Mouse (Mus musculus) heart, adult 8-10 months (tissue): ENCODE results near the gene Fam69a. TPM values are rescaled to one million over a fixed set of nuclear protein-coding genes. Genes with fewer than 3 reads are reported as not detected.
"Not testable (repeated sequence)": the region's sequence is repeated elsewhere in the genome, so short reads cannot be mapped to it uniquely, and the experiment has no call there.

Experiments
- DNase-seq: peaks from one replicate; pipeline ENCODE4 v3.0.0; 2022; ENCODE audit warnings: low spot score
- total RNA-seq, 4 experiments: library from RNA; stranded (reverse); gene quantifications; 2 replicates each; pipeline ENCODE4 v1.2.4; 2022

Fam69a gene
- total RNA-seq, 4 experiments from 2014 or later = 9.3 to 12.1 (median 11.2) TPM

GRCm38 (mm10) chr5:107908514-107909110 lies 78.3 kb downstream of the Fam69a start:
- no peak for DNase-seq

DNA sequence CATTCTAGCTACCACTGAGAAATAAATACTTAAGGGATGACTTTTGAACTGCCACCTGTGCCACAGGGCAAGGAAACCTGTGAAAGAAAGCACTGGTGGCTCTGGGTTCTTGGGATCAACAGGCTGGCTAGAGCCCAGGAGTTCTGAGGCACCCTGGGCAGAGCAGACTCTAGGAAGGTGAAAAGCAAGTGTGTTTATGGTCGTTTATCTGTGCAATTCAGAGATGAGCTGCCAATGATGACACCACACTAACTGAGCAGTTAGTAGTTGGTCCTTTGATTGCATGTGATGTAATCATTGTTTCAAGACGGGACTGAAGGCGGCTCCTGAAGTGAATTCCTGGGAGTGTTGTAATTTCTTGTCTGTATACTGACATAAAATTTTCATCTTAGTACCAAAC lies 82.6 kb downstream of the Fam69a start:
- no peak for DNase-seq

DNA sequence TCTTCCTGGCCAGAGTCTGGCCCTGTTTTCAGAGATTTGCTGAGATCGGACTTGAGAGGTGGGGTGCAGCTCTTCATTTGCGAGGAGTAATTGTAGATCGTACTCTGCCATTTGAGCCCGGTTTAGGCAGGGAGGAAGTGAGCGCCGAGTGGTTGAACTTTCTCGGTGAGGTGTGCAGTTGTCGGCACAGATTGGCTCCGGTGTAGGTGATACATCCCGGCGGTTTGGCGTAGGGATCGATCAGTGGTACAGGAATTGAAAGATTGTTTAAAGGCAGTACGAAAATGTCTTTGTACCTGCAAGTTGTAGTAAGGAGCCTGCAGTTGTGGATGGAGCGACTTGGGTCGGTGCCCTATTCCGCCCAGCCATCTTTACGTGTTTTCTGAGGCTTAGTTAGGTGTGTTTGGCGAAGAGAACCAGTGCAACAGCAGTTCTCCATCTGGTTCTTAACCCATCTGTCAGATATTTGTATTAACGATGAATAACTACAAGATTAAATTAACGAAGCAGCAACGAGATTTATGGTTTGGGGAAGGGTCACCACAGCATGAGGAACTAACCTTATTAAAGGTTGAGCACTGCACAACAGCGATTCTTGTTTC lies 85.8 kb downstream of the Fam69a start:
- DNase-seq = no peak

GRCm38 (mm10) chr5:107900206-107901013 lies 86.5 kb downstream of the Fam69a start, which contains the start of gene Rpl5:
Rpl5 (plus strand) TSS chr5:107900502.
- peak; percentile 96 for DNase-seq

DNA sequence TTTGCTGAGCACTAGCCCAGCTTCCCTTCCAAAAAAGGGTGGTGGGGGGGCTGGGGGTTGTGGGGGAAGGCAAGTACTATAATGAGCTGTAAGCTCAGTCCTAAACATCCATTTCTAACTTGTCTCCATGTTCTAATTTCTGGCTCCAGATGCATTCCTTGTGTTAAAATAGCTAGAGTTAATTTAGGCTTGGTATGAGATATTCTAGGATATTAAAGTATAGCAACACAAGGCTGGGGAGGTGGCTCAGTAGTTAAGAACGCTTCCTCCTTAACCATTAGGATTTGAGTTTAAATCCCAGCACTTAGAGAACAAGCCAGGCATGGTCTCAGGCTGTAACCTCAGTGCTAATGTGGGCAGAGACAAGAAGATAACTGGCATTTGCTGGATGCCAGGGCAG lies 90.6 kb downstream of the Fam69a start:
- DNase-seq = no peak

- no peak for DNase-seq
These were observed 92.2 kb downstream of the Fam69a start for GRCm38 (mm10) chr5:107894676-107895075.

- DNase-seq = not testable (repeated sequence)
These were observed 95.4 kb downstream of the Fam69a start for GRCm38 (mm10) chr5:107891515-107891914.

DNA sequence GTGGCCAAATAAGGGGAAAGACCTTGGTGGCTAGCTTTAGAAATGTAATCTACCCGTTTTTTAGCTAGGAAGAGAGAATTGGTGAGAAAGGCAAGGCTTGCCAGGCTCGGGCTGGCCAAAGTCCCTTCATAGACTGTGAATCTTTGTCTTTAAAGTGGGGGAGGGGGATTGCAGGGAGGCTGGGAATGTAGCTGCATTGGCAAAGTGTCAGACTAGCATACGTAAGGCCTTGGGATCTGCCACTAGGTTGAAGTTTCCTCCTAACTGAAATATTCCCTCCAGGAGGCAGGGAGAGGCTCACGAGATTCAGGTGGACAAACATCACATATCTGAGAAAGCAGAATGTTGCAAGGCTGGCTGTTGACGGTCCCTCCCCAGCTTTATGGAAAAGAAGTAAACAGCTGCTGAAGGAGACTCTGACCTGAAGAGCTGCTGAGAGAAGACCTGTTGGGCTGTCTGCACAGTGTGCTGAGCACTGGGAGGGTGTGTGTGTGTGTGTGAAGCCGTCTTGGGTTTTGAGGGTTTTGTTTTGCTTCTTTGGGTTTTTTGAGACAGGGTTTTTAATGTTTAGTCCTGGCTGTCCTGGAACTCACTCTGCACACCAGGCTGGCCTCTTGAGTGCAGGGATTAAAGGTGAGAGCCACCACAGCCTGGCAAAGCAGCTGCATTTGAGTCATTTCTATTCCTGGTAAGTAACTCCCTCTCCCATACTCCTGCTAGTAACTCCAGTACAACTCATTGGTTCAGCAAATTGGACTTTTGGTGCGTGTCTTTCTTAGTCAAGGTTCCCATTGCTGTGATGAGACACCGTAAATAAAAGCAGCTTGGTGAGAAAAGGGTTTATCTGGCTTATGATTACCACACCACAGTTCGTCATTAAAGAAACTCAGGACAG lies 96.6 kb downstream of the Fam69a start:
- no peak for DNase-seq

GRCm38 (mm10) chr5:107880710-107881109 lies 106.2 kb downstream of the Fam69a start:
- DNase-seq = no peak

- DNase-seq = no peak
These were observed 109.8 kb downstream of the Fam69a start for GRCm38 (mm10) chr5:107877053-107877452.

GRCm38 (mm10) chr5:107875261-107875611 lies 111.6 kb downstream of the Fam69a start:
- no peak for DNase-seq

GRCm38 (mm10) chr5:107874561-107875260 lies 112.2 kb downstream of the Fam69a start, which contains the start of gene Evi5:
Evi5 (minus strand) TSS chr5:107875107.
- peak; percentile 26 for DNase-seq

DNA sequence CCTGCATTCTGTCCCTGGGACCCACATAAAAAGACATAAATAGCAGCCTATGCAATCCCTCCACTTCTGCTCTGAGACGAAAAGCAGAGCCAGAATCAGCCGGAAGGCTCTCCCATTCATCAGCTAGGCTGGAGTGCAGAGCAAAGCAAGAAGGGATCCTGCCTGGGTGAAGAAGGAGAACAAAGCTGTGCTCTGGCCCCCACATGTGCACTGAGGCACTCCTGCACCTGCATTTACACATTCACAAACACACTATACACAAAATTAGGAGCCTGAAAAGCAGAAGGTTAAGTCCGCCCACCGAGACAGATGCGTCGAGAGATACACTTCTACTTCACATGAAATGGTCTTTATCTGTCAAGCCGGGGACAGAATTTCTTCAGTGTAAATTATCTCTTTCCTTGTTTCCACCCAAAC lies 113.0 kb downstream of the Fam69a start:
- no peak for DNase-seq

- no peak for DNase-seq
These were observed 113.6 kb downstream of the Fam69a start for GRCm38 (mm10) chr5:107873330-107873729.

- no peak for DNase-seq
These were observed 117.2 kb downstream of the Fam69a start for GRCm38 (mm10) chr5:107869701-107870100.

GRCm38 (mm10) chr5:107868905-107869424 lies 117.9 kb downstream of the Fam69a start:
- peak; percentile 93 for DNase-seq

- DNase-seq = peak; percentile 54
These were observed 118.6 kb downstream of the Fam69a start for GRCm38 (mm10) chr5:107867970-107868904.

- peak; percentile 49 for DNase-seq
These were observed 120.5 kb downstream of the Fam69a start for GRCm38 (mm10) chr5:107866127-107867126.
